Mouse (Mus musculus) hindbrain, embryonic 12.5 days (tissue): Measurements from ENCODE around the gene Tns3. TPM values are rescaled to one million over a fixed set of nuclear protein-coding genes. Genes with fewer than 3 reads are reported as not detected.
A peak's percentile ranks its signal among the peaks of the same experiment; 100 is the strongest.
"Not testable (repeated sequence)": the region's sequence is repeated elsewhere in the genome, so short reads cannot be mapped to it uniquely, and the experiment has no call there.

Experiments
- ATAC-seq: fragments of 200-750 bp; cut with Nextera tagmentation; 2 replicates; pipeline ENCODE4 v1.8.0; 2017; ENCODE audit warnings: moderate TSS enrichment; ENCODE audit not compliant: low FRiP score
- H3K27ac ChIP-seq: fragments of 300-500 bp; sonication (generic); 2 replicates; pipeline ENCODE4 v1.5.1; 2016; ENCODE audit warnings: mild to moderate bottlenecking
- H3K27me3 ChIP-seq: fragments of 300-500 bp; sonication (generic); 2 replicates; pipeline ENCODE4 v1.6.1; 2016; ENCODE audit warnings: mild to moderate bottlenecking
- H3K36me3 ChIP-seq: fragments of 300-500 bp; sonication (generic); 2 replicates; pipeline ENCODE4 v1.6.1; 2016; ENCODE audit warnings: mild to moderate bottlenecking
- H3K4me1 ChIP-seq: fragments of 300-500 bp; sonication (generic); 2 replicates; pipeline ENCODE4 v1.6.1; 2016
- H3K4me2 ChIP-seq: fragments of 300-500 bp; sonication (generic); replicated peaks from 2 replicates; pipeline ENCODE4 v1.6.1; 2016; ENCODE audit warnings: mild to moderate bottlenecking
- H3K4me3 ChIP-seq: fragments of 300-500 bp; sonication (generic); 2 replicates; pipeline ENCODE4 v1.5.1; 2016; ENCODE audit warnings: mild to moderate bottlenecking
- H3K9ac ChIP-seq: fragments of 300-500 bp; sonication (generic); 2 replicates; pipeline ENCODE4 v1.6.1; 2016; ENCODE audit warnings: mild to moderate bottlenecking, moderate library complexity
- H3K9me3 ChIP-seq: fragments of 300-500 bp; sonication (generic); replicated peaks from 2 replicates; pipeline ENCODE4 v1.6.1; 2016; ENCODE audit warnings: mild to moderate bottlenecking
- WGBS: fragments of 180-500 bp; shearing (Covaris S2); methylation state at CpG from one replicate; pipeline ENCODE4 v1.1.7; 2016; 5-methylcytosine and 5-hydroxymethylcytosine counted together
- polyA plus RNA-seq: library from polyadenylated mRNA; unstranded; fragments of >200 nt; fragmentation: Nextera tagmentation; extraction: Ambion mirVana; gene quantifications from 2 replicates; pipeline ENCODE4 v1.2.1, GENCODE M21; 2016

Gene Tns3
- polyA plus RNA-seq, 1 experiment from 2014 or later, result 15.9 TPM

GRCm38 (mm10) chr11:8545798-8546197, 118.5 kb downstream of the Tns3 start:
- WGBS, result 80% methylated on average over 1 of the region's 1 CpGs
- H3K9me3 ChIP-seq, result no peaks in the 10 kb centered on the region
- no peak overlapping the region for H3K4me3 ChIP-seq
- no peaks in the 10 kb centered on the region; the same call in 1 of the 2 replicates for H3K36me3 ChIP-seq
- ATAC-seq, result no peak
- no peak overlapping the region for H3K4me2 ChIP-seq
- no peak overlapping the region for H3K27ac ChIP-seq
- H3K27me3 ChIP-seq, result 0 out of 2 replicates have a peak, but pooled peaks cover 2% of the 10 kb centered on the region
- H3K9ac ChIP-seq, result no peak overlapping the region
- peaks cover 9% of the 10 kb centered on the region; the same call in 1 of the 2 replicates for H3K4me1 ChIP-seq

- 0 out of 2 replicates have a peak, but pooled peaks cover 2% of the 10 kb centered on the region for H3K27me3 ChIP-seq
- 50% methylated on average over 6 of the region's 6 CpGs for WGBS
- H3K9me3 ChIP-seq, result no peaks in the 10 kb centered on the region
- no peak overlapping the region for H3K9ac ChIP-seq
- no peaks in the 10 kb centered on the region; the same call in 1 of the 2 replicates for H3K36me3 ChIP-seq
- no peak for ATAC-seq
- H3K4me1 ChIP-seq, result peaks cover 12% of the 10 kb centered on the region; the same call in 1 of the 2 replicates
- no peak overlapping the region for H3K4me2 ChIP-seq
- no peak overlapping the region for H3K27ac ChIP-seq
- H3K4me3 ChIP-seq, result no peak overlapping the region
These were observed 120.0 kb downstream of the Tns3 start for GRCm38 (mm10) chr11:8544355-8544754.

GRCm38 (mm10) chr11:8541222-8541815, 123.0 kb downstream of the Tns3 start:
- ATAC-seq, result peak; percentile 56; the same call in 1 of the 2 replicates
- Histone ChIP-seq H3K36me3 (no peaks in the 10 kb centered on the region), H3K9ac (no peak overlapping the region), H3K27ac (no peak overlapping the region), H3K4me1 (peaks cover 12% of the 10 kb centered on the region; the same call in 1 of the 2 replicates), H3K9me3 (no peaks in the 10 kb centered on the region), H3K4me2 (no peak overlapping the region), H3K4me3 (no peak overlapping the region), H3K27me3 (0 out of 2 replicates have a peak, but pooled peaks cover 2% of the 10 kb centered on the region)
- WGBS, result 77% methylated on average over 9 of the region's 9 CpGs

DNA sequence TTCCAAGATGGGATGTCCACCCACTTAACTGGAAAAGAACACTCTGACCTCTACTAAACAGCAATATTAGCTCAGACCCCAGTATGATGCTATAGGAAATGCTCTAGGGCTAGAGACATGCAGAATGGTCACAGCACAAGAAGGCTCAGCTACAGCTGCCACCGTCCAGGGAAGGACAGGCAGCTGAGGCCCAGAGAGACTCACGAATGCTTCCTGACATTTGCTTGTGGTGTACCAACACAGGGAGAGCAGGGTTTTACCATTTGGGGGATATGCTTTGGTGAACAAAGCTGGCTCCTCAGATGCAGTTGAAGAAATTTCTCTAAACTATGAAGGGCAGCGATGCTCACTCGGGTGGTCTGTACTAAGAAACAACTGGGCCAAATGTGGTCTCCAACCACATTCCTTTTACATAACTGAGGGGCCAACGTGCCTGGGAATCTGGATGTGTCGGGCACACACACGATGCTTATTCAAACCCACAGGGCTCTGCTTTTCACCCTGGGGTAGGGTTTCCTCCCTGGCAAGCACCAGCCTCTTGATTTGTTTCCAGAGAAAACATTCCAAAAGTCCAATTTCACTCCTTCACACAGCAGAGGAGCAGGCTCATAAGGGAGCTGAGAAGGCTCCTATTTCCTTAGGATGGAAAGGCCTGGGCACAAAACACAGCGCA, 124.6 kb downstream of the Tns3 start:
- Histone ChIP-seq H3K4me1 (peaks cover 12% of the 10 kb centered on the region; the same call in 1 of the 2 replicates), H3K27ac (no peak overlapping the region), H3K4me2 (no peak overlapping the region), H3K27me3 (0 out of 2 replicates have a peak, but pooled peaks cover 2% of the 10 kb centered on the region), H3K4me3 (no peak overlapping the region), H3K9ac (no peak overlapping the region), H3K36me3 (no peaks in the 10 kb centered on the region), H3K9me3 (no peaks in the 10 kb centered on the region)
- ATAC-seq, result no peak
- 72% methylated on average over 8 of the region's 8 CpGs for WGBS

GRCm38 (mm10) chr11:8537013-8537614, 127.2 kb downstream of the Tns3 start:
- no peaks in the 10 kb centered on the region for H3K9me3 ChIP-seq
- H3K36me3 ChIP-seq, result no peaks in the 10 kb centered on the region
- no peaks in the 10 kb centered on the region for H3K27me3 ChIP-seq
- H3K4me2 ChIP-seq, result no peak overlapping the region
- no peak overlapping the region for H3K9ac ChIP-seq
- H3K4me1 ChIP-seq, result peaks cover 11% of the 10 kb centered on the region
- no peak overlapping the region for H3K27ac ChIP-seq
- 88% methylated on average over 5 of the region's 5 CpGs for WGBS
- ATAC-seq, result no peak
- no peak overlapping the region for H3K4me3 ChIP-seq

DNA sequence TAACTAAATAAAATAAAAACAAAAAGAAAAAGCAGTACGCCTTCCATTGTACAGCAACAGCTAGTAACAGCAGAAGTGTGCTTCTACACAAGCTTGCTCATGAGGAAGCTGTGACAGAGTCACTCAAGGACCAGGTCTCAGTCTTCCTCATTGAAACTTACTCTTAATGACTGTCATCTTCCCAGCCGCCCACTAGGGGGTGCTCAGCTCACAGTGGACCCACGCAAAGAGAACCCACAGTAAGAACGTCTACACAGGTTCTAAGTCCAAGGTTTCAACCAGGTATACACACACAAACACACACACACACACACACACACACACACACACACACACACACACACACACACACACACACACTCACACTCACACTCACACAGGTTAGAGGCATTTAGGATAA, 129.4 kb downstream of the Tns3 start:
- Histone ChIP-seq H3K4me1 (peaks cover 8% of the 10 kb centered on the region; the same call in 1 of the 2 replicates), H3K9me3 (no peaks in the 10 kb centered on the region), H3K4me3 (no peak overlapping the region), H3K4me2 (no peak overlapping the region), H3K27me3 (no peaks in the 10 kb centered on the region), H3K36me3 (no peaks in the 10 kb centered on the region), H3K27ac (no peak overlapping the region), H3K9ac (no peak overlapping the region)
- 23% methylated on average over 4 of the region's 4 CpGs for WGBS
- ATAC-seq, result 0 out of 2 replicates have a peak, but pooled peaks have one; percentile 18

- 82% methylated on average over 3 of the region's 3 CpGs for WGBS
These were observed 131.6 kb downstream of the Tns3 start for GRCm38 (mm10) chr11:8532771-8533170.

GRCm38 (mm10) chr11:8532112-8532747, 132.1 kb downstream of the Tns3 start:
- H3K9ac ChIP-seq, result no peak overlapping the region
- H3K27me3 ChIP-seq, result no peaks in the 10 kb centered on the region
- H3K36me3 ChIP-seq, result no peaks in the 10 kb centered on the region
- peaks cover 7% of the 10 kb centered on the region; the same call in 1 of the 2 replicates for H3K4me1 ChIP-seq
- H3K4me2 ChIP-seq, result no peak overlapping the region
- 87% methylated on average over 10 of the region's 10 CpGs for WGBS
- no peak overlapping the region for H3K4me3 ChIP-seq
- peak; percentile 46; the same call in 1 of the 2 replicates for ATAC-seq
- H3K27ac ChIP-seq, result no peak overlapping the region
- no peaks in the 10 kb centered on the region for H3K9me3 ChIP-seq

More at GRCm38 (mm10) chr11:8532771-8533170, 131.6 kb downstream of the Tns3 start:
- H3K9ac ChIP-seq, H3K4me2 ChIP-seq, H3K36me3 ChIP-seq, H3K27me3 ChIP-seq, H3K27ac ChIP-seq, H3K9me3 ChIP-seq, H3K4me3 ChIP-seq, H3K4me1 ChIP-seq, ATAC-seq: not testable (repeated sequence)

GRCm38 (mm10) chr11:8530506-8530905, 133.8 kb downstream of the Tns3 start:
- Histone ChIP-seq H3K9ac (no peak overlapping the region), H3K9me3 (no peaks in the 10 kb centered on the region), H3K4me2 (no peak overlapping the region), H3K4me3 (no peak overlapping the region), H3K36me3 (no peaks in the 10 kb centered on the region), H3K4me1 (peaks cover 7% of the 10 kb centered on the region; the same call in 1 of the 2 replicates), H3K27me3 (no peaks in the 10 kb centered on the region), H3K27ac (no peak overlapping the region)
- 65% methylated on average over 4 of the region's 4 CpGs for WGBS
- no peak for ATAC-seq

DNA sequence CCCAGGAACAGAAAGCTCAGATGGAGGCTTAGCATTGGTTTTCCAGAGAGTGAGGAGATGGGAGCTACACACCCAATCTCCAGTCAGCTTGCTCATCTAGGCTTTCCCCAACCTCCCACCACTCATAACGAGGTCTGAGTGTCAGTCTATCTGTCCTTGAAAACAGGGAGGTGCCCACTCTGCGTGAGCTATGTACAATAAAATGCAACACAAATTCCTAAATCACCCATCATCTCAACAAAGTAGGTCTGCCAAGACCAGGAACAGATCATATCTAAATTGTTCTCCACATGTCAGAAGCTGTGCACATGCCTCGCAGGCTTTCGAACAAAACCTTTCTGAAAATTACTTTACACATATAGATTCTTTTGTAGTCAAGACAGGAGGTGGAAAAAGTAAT, 134.3 kb downstream of the Tns3 start:
- Histone ChIP-seq H3K27ac (no peak overlapping the region), H3K27me3 (no peaks in the 10 kb centered on the region), H3K9me3 (no peaks in the 10 kb centered on the region), H3K36me3 (no peaks in the 10 kb centered on the region), H3K4me2 (no peak overlapping the region), H3K9ac (no peak overlapping the region), H3K4me1 (peaks cover 7% of the 10 kb centered on the region; the same call in 1 of the 2 replicates), H3K4me3 (no peak overlapping the region)
- WGBS, result 95% methylated on average over 4 of the region's 4 CpGs
- no peak for ATAC-seq

GRCm38 (mm10) chr11:8525463-8526145, 138.7 kb downstream of the Tns3 start:
- WGBS, result 73% methylated on average over 9 of the region's 9 CpGs
- Histone ChIP-seq H3K27me3 (no peaks in the 10 kb centered on the region), H3K36me3 (no peaks in the 10 kb centered on the region), H3K27ac (no peak overlapping the region), H3K4me3 (no peak overlapping the region), H3K4me1 (peaks cover 10% of the 10 kb centered on the region; the same call in 1 of the 2 replicates), H3K9me3 (no peaks in the 10 kb centered on the region), H3K4me2 (no peak overlapping the region), H3K9ac (no peak overlapping the region)
- no peak for ATAC-seq
